Mouse (Mus musculus): ENCODE results near the gene Cxcl16.

GRCm38 (mm10) chr11:70437426-70437825 is 22.4 kb downstream of the Cxcl16 start:
- TF ChIP-seq CTCF (IDR thresholded peaks at IDR 0.05; ENCODE audit: extremely low read depth, insufficient read length, insufficient replicate concordance, low read depth, low read length) (no peak), POLR2A (IDR thresholded peaks at IDR 0.05; ENCODE audit: low read depth, low read length) (no peak)

All from small intestine, adult 2 months (tissue).